Mouse (Mus musculus) megakaryocyte progenitor cell, adult 5-6 weeks (primary cell): ENCODE results near the gene Gm10447. TPM values are rescaled to one million over a fixed set of nuclear protein-coding genes. Genes with fewer than 3 reads are reported as not detected.

ENCODE experiments used
- total RNA-seq, 2 experiments: library from RNA; stranded (forward) in 1 of 2; stranded (reverse) in 1 of 2; fragments of 157-497, 149-512 nt in 1 of 2; fragments of 200-1000 nt in 1 of 2; gene quantifications; 2 replicates each; pipeline versions ENCODE4 v1.2.3 to v1.2.4; 2015 to 2017

Gene Gm10447
- total RNA-seq, 2 experiments from 2014 or later = not detected

Other genes with a start within 250 kb of the Gm10447 start
- gene Hspa4, start 156.7 kb downstream of the Gm10447 start, total RNA-seq (2015) = 148 and 151 TPM in 2 replicates
- 371 and 490 TPM in 2 replicates for gene Hspa4, start 156.7 kb downstream of the Gm10447 start, total RNA-seq (2017)
- gene Zcchc10, start 132.4 kb downstream of the Gm10447 start, total RNA-seq (2015) = 25.6 and 30.9 TPM in 2 replicates
- gene Zcchc10, start 132.4 kb downstream of the Gm10447 start, total RNA-seq (2017) = 4.7 and 4.8 TPM in 2 replicates
- gene Aff4, start 106.3 kb downstream of the Gm10447 start, total RNA-seq (2015) = 57.9 and 79.5 TPM in 2 replicates
- 42.2 and 49.6 TPM in 2 replicates for gene Aff4, start 106.3 kb downstream of the Gm10447 start, total RNA-seq (2017)
- gene Leap2, start 33.9 kb downstream of the Gm10447 start, total RNA-seq (2015) = not detected in 2 replicates
- not detected in 2 replicates for gene Leap2, start 33.9 kb downstream of the Gm10447 start, total RNA-seq (2017)
- gene Uqcrq, start 26.3 kb downstream of the Gm10447 start, total RNA-seq (2015) = 194 and 224 TPM in 2 replicates
- 30.5 and 42.9 TPM in 2 replicates for gene Uqcrq, start 26.3 kb downstream of the Gm10447 start, total RNA-seq (2017)
- 0.25 and 0.34 TPM in 2 replicates for gene Gdf9, start 26.1 kb downstream of the Gm10447 start, total RNA-seq (2015)
- 2.7 TPM in 1 of 2 replicates, not detected in the other for gene Gdf9, start 26.1 kb downstream of the Gm10447 start, total RNA-seq (2017)
- 0.02 TPM in 1 of 2 replicates, not detected in the other for gene Shroom1, start 95 bp upstream of the Gm10447 start, total RNA-seq (2015)
- gene Shroom1, start 95 bp upstream of the Gm10447 start, total RNA-seq (2017) = not detected in 2 replicates
- not detected in 2 replicates for gene Gm9837, start 13.4 kb upstream of the Gm10447 start, total RNA-seq (2015)
- not detected in 2 replicates for gene Gm9837, start 13.4 kb upstream of the Gm10447 start, total RNA-seq (2017)
- not detected in 2 replicates for gene Gm9945, start 23.1 kb upstream of the Gm10447 start, total RNA-seq (2015)
- not detected in 2 replicates for gene Gm9945, start 23.1 kb upstream of the Gm10447 start, total RNA-seq (2017)
- gene Sowaha, start 23.2 kb upstream of the Gm10447 start, total RNA-seq (2015) = 0.73 and 0.79 TPM in 2 replicates
- 0.29 and 0.91 TPM in 2 replicates for gene Sowaha, start 23.2 kb upstream of the Gm10447 start, total RNA-seq (2017)
- 15.5 and 27.3 TPM in 2 replicates for gene Sept8, start 62.1 kb upstream of the Gm10447 start, total RNA-seq (2015)
- gene Sept8, start 62.1 kb upstream of the Gm10447 start, total RNA-seq (2017) = 11.0 and 24.6 TPM in 2 replicates
- 3.9 TPM in 2 replicates for gene Kif3a, start 110.3 kb upstream of the Gm10447 start, total RNA-seq (2015)
- gene Kif3a, start 110.3 kb upstream of the Gm10447 start, total RNA-seq (2017) = 6.2 and 9.1 TPM in 2 replicates
- not detected in 2 replicates for gene Il4, start 161.6 kb upstream of the Gm10447 start, total RNA-seq (2015)
- not detected in 2 replicates for gene Il4, start 161.6 kb upstream of the Gm10447 start, total RNA-seq (2017)
- gene Il13, start 177.6 kb upstream of the Gm10447 start, total RNA-seq (2015) = not detected in 2 replicates
- not detected in 2 replicates for gene Il13, start 177.6 kb upstream of the Gm10447 start, total RNA-seq (2017)